Mouse (Mus musculus) gonadal fat pad, adult 2 months (tissue): ENCODE data around the gene Crybb1. TPM values are rescaled to one million over a fixed set of nuclear protein-coding genes. Genes with fewer than 3 reads are reported as not detected.

ENCODE experiments used
- DNase-seq: peaks from one replicate; pipeline ENCODE4 v3.0.0-alpha.2; 2012; ENCODE audit warnings: low read depth
- polyA plus RNA-seq: library from polyadenylated mRNA; depleted of rRNA; stranded (reverse); fragments of >200 nt; gene quantifications from 2 replicates; pipeline ENCODE4 v1.2.3, GENCODE M21; 2012

Gene Crybb1
- polyA plus RNA-seq, 1 experiment = 7.3 TPM

DNA sequence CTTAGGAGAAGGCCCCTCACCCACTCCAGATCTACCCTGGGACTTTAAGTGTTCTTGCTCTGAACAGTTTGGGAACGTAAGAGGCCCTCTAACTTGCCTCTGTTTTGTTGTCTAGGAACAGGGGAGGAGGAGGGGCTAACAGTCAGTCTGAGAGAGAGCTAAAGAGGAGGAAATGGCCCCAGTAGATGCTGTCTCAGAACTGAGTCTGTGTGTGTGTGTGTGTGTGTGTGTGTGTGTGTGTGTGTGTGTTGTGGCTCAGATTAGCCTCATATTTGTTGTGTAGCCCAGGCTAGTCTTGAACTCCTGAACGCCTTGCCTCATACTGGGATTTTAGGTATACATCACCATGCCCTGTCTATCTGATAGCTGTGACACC is 31.0 kb downstream of the Crybb1 start:
- no peak for DNase-seq

DNA sequence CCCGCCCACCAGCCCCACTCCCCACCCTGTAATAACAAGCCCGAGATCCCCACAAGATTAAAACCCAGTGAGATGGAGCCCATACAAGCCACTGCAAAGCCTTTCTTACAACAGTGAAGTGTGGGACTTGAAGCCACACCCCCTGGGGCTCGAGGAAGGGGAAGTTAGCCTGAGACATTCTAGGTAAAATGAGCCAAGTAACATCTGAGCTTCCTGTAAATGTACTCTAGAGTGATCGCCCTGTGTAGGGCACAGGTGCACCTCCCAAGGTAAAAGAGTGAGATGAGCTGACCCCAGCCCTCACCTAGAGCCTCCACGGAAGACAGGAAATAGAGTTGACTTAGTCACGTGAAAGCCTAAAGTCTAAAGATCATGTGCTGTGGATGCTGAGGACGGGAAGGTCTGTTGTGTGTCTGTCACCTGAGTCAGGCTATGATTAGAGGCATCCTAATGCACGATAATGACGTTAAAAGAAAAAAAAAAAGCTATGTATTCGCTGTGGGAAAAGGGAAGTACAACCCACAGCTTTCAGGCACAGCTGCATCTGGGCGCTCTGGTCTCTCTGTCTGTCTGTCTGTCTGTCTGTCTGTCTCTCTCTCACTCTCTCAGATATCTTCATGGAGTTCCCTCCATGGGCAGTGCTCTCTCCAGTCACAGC is 31.5 kb downstream of the Crybb1 start:
- no peak for DNase-seq

DNA sequence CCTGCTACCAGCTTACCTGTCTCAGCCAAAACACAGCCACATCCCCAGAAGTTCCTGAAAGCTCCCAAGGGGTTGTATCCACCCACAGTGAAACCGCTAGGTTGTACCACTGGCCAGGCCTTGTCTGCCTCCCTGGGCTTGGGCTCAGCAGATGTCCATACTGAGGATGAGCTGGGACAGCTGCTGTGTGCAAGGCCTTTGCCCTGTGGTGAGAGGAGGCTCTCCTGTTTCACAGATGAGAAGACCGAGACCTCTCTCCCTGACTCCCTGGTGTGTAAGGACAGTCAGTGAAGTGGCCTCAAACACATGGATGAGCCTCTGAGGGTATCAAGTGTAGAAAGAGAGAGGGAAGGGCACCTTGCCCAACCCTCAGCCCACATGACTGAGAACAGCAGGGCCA is 32.0 kb downstream of the Crybb1 start:
- DNase-seq = no peak

DNA sequence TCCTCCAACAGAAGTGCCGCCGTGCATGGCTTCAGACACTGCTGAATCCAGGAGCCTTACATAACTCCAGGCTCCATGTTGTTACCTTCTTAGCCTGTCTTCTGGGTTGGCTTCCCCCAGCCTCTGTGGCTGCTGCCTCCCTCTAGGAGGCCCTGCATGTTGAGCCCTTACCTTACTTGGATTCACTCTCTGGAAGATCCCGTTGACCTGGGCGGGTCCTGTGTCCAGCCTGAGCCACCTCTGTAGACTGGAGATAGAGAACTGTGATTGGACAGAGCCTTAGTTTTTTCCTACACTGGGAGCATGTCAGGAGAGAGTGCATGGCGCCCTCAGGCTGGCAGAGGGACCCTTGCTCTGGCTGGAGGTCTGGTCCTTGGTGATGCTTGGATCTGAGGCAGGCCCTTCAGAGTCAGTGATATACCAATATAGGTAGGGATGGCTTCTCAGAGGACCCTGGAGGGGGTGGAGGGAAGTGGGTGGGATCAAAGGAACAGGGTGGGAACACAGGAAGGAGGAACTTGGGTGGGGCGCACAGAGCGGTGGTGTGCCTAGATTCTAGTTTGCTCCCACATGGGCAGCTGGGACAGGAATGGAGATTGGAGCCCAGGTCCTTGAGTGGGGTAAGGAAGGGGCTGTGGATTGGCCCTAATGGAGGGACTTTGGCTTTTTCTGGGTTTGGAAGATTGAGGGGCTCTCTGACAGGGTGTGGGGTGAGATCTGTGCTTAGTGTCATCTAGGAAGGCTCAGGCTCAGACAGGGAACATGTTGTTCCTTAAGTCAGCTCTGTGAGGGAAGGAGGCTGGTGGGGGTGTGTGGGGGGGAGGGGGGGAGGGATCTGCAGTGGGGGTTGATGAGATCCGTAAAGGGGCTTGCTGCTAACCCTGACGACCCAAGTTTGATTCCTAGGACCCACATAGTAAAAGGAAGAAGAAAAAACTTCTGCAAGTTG is 32.9 kb downstream of the Crybb1 start:
- no peak for DNase-seq

DNA sequence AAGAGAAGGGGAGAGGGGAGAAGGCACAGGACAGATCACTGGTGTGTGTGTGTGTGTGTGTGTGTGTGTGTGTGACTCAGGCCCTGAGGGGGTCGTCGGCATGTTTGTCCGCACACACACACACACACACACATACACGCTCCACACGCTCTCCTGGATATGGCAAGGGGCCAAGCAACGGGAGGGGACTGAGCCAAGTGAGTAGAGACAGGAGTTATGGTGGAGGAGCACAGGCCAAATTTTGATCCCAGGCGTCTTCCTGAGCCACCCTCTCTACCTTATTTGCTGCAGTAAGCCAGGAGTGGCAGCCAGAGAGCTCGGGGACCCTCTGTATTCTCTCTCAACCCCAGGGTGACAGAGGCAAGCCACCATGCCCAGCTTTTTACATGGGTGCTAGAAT is 33.6 kb downstream of the Crybb1 start:
- no peak for DNase-seq

DNA sequence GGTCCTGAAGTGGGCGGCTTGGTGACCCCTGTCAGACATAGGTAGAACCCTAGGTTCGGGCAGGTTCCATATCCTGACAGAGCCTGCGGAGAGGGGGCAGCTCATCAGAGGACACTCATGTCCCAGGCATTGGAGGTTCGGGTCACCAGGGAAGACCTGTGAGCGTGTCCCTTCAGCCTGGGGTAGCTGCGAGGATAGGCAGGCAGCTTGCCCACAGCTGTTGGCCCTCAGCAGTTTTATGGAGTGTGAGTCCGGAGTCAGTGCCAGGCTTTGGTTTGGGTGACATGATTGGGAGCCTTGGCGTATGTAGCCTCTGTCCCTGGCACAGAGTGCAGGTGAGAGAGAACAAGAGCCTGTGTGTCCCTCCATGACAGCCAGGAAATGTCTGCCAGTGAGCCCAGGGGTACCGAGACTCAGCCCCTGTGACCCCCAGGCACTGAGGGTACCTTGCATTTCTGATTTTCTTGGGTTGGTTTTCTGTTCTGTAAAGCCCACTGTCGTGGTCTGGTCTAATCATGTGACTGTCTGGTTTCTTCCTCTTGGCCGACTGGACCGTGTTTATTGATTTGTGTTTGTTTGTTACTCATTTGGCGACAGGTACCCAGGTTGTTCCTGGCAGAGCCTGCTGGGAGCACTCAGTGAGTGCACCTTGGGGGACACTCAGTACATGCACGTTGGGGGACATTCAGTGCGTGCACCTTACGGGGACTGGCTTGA is 34.4 kb downstream of the Crybb1 start:
- no peak for DNase-seq

DNA sequence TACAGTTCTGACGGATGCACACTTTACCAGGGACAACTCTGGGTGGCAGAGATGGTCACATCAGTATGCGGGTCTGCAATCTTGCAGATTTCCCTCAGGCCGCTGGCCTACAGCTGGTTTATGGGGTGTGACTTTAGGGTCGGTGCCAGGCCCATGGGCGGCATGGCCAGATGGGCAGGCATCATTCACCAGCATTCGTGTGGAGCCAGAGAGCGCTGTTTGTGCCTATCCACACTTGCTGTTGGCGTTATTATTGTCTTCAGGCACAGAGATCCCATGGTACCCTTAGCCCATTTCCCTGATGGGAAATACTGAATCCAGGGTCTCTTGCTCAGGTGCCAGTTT is 34.9 kb downstream of the Crybb1 start:
- DNase-seq = no peak

DNA sequence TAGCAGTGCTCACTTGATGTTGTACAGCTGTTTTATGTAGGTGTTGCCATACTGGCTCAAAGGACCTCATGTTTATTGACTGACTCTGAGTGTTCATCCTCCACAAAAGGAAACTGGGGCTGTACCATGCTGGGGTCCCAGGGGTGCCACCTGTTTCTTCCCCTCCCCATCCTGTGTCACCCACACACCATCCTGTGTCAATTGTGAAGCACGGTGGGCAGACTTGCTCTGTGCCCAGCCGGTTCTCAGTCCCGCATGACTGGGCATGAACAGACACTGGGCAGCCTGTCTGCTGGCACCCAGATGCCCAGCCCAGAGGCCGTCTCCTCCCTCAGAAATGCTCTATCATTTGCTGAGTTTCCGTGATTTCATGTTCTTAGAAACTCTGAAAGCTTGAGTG is 36.3 kb downstream of the Crybb1 start:
- no peak for DNase-seq

DNA sequence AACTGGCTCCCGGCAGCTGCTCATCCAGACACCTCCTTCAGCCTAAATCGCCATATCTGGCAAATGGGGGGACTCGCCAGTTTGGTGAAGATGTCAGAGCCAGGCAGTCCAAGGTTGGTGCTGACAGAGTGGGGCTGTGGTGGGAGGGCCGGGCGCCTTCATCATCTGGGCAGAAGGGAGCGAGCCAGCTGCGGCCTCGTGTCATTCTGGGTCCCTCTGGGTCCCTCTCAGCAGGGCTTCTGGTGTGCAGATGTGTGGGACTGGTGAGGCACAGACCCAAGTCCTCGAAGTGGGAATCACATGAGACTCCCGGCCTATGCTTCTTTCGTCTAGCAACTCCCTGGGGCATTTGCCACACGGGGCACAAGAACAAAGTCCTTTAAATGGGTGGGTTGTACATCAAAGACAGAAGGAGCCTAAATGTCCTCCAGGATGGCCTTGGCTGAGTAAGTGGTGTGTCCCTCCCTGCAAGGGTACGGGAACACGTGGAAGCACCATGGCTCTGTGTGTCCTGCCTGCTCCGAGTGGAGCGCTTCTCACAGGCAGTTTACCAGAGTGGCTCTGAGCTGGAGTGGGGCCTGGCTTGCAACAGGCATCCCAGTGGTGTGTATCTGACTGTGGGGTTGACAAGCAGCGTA is 36.8 kb downstream of the Crybb1 start:
- DNase-seq = no peak

DNA sequence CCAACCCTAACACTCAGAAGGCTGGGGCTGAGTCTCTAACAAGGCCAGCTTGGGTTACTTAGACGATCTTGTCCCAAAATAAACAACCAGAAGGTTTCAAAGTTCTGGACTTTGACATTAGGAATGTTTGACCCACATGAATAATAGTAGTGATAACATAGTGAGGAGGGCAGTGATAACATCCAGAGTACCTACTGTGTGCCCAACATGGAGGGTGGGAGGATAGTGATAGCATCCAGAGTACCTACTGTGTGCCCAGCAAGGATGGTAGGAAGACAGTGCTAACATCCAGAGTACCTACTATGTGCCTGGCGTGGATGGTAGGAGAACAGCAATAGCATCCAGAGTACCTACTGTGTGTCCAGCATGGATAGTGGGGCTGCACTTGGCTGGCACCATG is 38.2 kb downstream of the Crybb1 start:
- no peak for DNase-seq

DNA sequence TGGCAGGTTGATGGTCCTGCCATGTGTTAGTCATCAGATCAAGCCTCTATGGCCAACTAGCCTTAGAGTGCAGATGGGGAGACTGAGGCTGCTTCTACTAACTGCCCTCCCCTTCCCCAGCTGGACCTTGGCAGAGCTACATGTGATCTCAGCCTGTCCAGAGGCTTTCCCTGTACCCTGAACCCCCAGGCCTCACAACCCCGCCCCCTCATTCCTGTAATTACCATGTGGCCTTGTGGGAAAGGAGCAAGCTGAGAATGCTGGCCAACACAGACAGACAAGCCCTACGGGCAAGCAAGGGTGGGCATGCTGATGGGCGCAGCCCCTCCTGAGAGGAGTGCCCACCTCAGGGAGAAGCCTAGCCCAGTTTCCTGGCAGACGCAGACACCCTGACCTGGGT is 39.1 kb downstream of the Crybb1 start:
- no peak for DNase-seq

DNA sequence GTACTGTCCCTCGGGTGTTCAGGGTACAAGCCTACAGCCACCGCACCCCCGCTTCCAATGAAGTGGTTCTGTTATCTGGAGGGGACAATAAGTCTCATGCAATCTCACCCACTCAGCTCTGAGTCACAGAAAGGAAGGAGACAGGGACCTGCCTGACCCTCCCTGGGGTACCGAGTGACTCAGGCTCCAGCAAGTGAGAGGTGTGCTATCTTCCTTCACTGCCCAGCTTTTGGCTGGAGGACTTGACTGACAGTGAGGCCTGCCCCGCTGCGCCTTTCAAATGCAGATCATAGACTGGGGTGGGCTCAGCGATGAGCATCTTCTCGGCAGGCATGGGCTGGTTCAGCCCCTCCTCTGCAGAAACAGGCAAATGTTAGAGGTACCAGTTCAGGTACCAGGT is 39.5 kb downstream of the Crybb1 start:
- DNase-seq = no peak

DNA sequence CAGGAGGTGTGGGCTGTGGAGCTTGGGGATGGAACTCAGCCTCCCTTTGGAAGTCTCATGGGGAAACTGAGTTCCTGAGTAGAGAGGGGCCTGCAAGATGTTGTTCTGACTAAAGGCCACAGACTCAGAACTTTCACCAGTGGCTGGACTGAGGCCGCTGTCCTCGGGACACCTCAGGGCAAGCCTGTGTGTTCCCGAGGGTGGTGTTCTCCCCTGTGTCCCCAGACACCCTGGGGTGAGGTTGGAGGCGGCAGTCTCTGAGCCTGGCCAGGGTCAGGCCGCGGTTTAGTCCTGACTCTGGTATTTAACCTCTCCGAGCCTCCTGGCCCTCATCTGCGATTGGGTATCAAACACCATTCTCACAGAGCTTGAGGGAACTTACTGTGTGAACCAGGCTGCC is 39.9 kb downstream of the Crybb1 start:
- no peak for DNase-seq

DNA sequence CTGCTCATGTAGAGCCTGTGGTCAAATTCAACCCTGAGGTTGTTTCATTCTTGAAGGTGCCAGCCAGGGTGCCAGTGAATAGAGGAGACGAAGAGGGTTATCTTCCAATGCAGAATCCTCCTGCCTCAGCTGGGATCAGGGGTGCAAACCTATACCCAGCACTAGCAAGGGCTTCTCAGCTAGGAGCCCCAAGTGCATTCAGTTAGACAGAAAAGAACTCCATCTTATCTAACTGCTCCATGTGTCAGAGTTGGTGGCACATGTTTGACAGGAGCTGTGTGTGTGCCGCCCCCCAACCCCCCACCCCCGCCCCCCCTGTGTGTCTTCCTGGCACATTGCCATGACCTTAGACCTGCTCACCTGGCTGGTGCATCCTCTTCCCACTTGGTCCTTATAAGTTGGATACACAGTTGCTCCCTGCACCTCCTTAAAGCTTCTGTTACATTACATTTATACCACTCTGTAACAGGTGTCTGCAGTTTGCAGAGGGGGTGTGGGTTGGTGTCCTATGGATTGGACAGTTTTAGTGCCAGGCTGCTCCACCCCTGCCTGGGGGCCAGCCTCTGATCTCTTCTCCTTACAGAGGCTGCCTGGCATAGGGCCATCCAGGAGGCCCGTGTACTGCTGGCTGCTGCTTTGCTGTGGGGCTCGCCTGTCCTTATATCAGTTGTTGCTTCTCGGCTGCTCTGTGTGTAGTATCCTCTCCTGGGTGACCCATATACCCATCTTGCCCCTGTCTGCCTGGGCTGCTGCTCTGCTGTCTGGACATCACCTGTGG is 41.0 kb downstream of the Crybb1 start:
- no peak for DNase-seq

DNA sequence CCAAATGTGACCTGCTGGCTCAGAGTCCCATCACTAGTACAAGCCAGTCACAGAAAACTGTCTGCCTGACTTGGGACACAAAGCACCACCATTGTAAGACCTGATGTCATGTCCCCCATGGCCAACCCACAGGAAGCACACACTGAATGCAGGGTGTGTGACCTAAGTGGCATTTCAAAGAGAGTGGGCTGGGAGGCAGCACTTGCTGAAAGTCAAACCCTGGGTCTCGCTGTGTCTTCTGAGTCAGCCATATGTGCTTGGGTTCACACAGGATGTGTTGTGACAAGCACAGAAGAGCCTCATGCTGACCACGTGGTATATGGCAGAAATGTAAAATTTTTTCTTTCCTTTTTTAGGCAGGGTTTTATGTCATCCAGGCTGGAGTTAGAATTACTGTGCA is 41.6 kb downstream of the Crybb1 start:
- no peak for DNase-seq

DNA sequence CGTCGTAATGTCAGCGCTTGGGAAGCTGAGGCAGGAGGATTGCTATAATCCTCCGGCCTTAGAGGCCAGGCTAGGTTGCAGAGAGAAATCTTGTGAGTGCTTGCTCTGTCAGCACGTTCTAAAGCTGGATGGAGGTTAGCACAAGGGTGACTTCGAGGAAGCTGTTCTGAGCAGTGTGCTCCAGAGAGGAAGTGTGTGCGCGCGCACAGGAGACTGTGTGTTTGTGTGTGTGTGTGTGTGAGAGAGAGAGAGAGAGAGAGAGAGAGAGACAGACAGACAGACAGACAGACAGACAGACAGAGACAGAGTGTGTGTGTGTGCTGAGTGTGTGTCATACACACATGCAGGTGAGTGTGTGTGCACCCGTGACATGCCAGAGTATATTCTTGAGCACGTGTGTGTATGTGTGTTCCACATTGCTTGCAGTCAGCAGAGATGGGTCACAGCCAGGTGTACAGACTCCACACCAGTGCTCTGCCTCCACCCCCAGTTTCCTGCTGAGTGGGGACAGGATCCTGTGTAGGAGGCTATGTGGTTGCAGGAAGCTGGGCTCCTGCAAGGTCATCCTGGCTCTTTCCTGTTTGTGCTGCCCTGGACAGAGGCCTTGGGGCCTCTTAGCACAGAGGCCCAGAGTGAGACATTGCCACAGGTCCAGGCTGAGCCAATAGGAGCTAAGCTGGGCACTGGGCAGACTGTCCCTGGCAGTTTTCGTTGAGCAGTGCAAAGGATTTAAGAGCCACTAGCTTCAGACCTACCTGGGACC is 42.8 kb downstream of the Crybb1 start:
- no peak for DNase-seq

DNA sequence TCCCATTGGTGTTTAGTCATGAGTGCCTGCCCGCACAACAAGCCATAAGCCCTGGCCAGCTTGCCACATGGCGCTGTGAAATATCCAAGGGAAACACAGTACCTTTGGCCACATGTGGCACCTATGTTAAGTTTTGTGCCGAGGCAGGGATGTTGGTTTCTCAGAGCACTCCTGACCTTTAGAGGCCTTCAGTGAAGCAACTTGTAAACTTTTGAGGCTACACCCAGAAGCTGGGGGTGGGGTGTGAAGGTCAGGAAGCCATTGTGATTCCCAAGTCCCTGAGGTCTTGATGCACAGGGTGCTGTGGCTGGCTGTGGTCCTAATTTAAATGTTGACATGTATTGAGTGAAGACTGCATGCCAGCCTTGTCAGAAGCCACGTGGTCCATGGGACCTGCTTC is 43.8 kb downstream of the Crybb1 start:
- DNase-seq = no peak

DNA sequence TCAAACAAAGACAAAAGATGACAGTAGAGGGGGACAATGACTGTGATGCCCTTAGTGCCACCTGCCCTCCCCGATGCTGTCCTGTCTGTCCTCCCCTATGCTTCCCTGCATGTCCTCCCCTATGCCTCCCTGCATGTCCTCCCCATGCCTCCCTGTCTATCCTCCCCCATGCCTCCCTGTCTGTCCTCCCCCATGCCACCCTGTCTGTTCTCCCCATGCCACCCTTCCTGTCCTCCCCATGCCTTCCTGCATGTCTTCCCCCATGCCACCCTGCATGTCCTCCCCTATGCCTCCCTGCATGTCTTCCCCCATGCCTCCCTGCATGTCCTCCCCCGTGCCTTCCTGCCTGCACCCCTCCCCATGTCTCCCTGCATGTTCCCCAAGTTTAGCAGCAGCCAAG is 44.5 kb downstream of the Crybb1 start:
- no peak for DNase-seq

DNA sequence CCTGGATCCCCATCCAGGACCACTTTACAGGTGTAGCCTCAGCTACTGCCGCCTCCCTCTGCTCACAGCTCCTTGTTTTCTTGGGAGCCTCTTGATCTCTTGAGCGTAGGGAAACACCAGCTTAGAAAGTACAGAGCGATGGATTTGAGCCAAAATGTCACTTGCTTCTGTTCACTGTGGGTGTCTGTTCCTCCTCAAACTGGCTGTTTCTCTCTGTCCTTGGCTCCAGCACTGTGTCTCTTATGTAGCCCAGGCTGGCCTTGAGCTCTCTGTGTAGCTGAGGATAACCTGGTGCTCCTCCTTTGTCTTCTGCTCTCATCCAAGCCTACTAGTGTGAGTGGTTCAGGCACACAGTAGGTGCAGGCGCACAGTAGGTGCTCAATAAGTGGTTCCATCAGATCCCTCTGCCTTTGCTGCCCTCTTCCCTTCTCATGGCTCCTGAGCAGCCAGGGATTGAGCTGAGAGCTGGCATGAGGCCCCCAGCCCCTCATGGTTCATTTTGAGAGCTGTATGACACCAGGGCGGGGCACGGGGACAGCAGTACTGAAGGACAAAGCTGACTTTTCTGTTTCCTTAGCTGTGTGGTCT is 45.2 kb downstream of the Crybb1 start:
- no peak for DNase-seq

DNA sequence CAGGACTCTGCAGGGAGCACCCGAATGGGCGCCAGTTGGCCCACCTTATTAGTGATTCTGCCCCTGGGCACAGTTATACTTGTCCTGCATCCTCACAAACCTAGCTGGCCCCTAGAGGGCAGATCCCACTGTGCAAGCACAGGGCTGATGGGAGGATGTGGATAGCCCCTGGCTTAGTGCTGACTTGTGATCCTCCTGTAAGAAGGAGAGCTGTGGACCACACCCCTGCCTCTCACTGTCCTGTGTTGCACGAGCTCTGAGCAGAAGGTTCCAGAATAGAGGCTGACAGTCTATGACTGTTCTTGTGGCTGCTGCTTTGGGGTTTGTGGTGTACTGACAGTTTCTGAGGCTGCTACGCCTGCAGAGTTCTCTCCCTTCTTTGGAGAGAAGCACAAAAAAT is 46.1 kb downstream of the Crybb1 start:
- no peak for DNase-seq
